Mouse (Mus musculus): ENCODE results near the gene Eml1. TPM values are rescaled to one million over a fixed set of nuclear protein-coding genes. Genes with fewer than 3 reads are reported as not detected.
A peak's percentile ranks its signal among the peaks of the same experiment; 100 is the strongest.

The Eml1 gene
- polyA plus RNA-seq, 1 experiment: 4.7 TPM

- Histone ChIP-seq H3K4me3 (replicated peaks; ENCODE audit: control insufficient read depth, low read depth, low read length) (no peak overlapping the region), H3K27ac (ENCODE audit: control insufficient read depth, insufficient read depth, low read depth, low read length, poor library complexity) (no peak overlapping the region), H3K4me1 (ENCODE audit: control insufficient read depth, insufficient read depth, low read length) (no peaks in the 10 kb centered on the region; the same call in 1 of the 2 replicates)
- TF ChIP-seq POLR2A (IDR thresholded peaks at IDR 0.05; ENCODE audit: borderline replicate concordance, control insufficient read depth, low read depth, low read length) (no peak), CTCF (IDR thresholded peaks at IDR 0.05; ENCODE audit: control insufficient read depth, insufficient read depth, low read length) (no peak)
- WGBS: 8% methylated on average over 5 of the region's 5 CpGs
Measured at GRCm38 (mm10) chr12:108478714-108479113, 108.0 kb downstream of the Eml1 start.

GRCm38 (mm10) chr12:108480704-108481365, 110.1 kb downstream of the Eml1 start:
- Histone ChIP-seq H3K27ac (ENCODE audit: control insufficient read depth, insufficient read depth, low read depth, low read length, poor library complexity) (no peak overlapping the region), H3K4me3 (replicated peaks; ENCODE audit: control insufficient read depth, low read depth, low read length) (no peak overlapping the region), H3K4me1 (ENCODE audit: control insufficient read depth, insufficient read depth, low read length) (no peaks in the 10 kb centered on the region; the same call in 1 of the 2 replicates)
- 49% methylated on average over 9 of the region's 9 CpGs for WGBS
- TF ChIP-seq POLR2A (IDR thresholded peaks at IDR 0.05; ENCODE audit: borderline replicate concordance, control insufficient read depth, low read depth, low read length): no peak
- TF ChIP-seq CTCF (IDR thresholded peaks at IDR 0.05; ENCODE audit: control insufficient read depth, insufficient read depth, low read length): no peak

- WGBS: 54% methylated on average over 5 of the region's 5 CpGs
- H3K4me3 ChIP-seq (replicated peaks; ENCODE audit: control insufficient read depth, low read depth, low read length): no peak overlapping the region
- TF ChIP-seq POLR2A (IDR thresholded peaks at IDR 0.05; ENCODE audit: borderline replicate concordance, control insufficient read depth, low read depth, low read length) (no peak), CTCF (IDR thresholded peaks at IDR 0.05; ENCODE audit: control insufficient read depth, insufficient read depth, low read length) (no peak)
- no peaks in the 10 kb centered on the region for H3K4me1 ChIP-seq (ENCODE audit: control insufficient read depth, insufficient read depth, low read length)
- no peak overlapping the region for H3K27ac ChIP-seq (ENCODE audit: control insufficient read depth, insufficient read depth, low read depth, low read length, poor library complexity)
Measured at GRCm38 (mm10) chr12:108489076-108489475, 118.3 kb downstream of the Eml1 start.

- Histone ChIP-seq H3K4me3 (replicated peaks; ENCODE audit: control insufficient read depth, low read depth, low read length) (no peak overlapping the region), H3K27ac (ENCODE audit: control insufficient read depth, insufficient read depth, low read depth, low read length, poor library complexity) (no peak overlapping the region), H3K4me1 (ENCODE audit: control insufficient read depth, insufficient read depth, low read length) (peaks cover 1% of the 10 kb centered on the region; the same call in 1 of the 2 replicates)
- 52% methylated on average over 2 of the region's 2 CpGs for WGBS
- TF ChIP-seq POLR2A (IDR thresholded peaks at IDR 0.05; ENCODE audit: borderline replicate concordance, control insufficient read depth, low read depth, low read length) (no peak), CTCF (IDR thresholded peaks at IDR 0.05; ENCODE audit: control insufficient read depth, insufficient read depth, low read length) (no peak)
Measured at GRCm38 (mm10) chr12:108489741-108490140, 119.0 kb downstream of the Eml1 start.

GRCm38 (mm10) chr12:108490336-108490735, 119.6 kb downstream of the Eml1 start:
- 73% methylated on average over 6 of the region's 6 CpGs for WGBS
- H3K4me3 ChIP-seq (replicated peaks; ENCODE audit: control insufficient read depth, low read depth, low read length): no peak overlapping the region

GRCm38 (mm10) chr12:108490954-108491353, 120.2 kb downstream of the Eml1 start:
- no peak overlapping the region for H3K4me3 ChIP-seq (replicated peaks; ENCODE audit: control insufficient read depth, low read depth, low read length)
- WGBS: 53% methylated on average over 7 of the region's 7 CpGs
- TF ChIP-seq POLR2A (IDR thresholded peaks at IDR 0.05; ENCODE audit: borderline replicate concordance, control insufficient read depth, low read depth, low read length) (no peak), CTCF (IDR thresholded peaks at IDR 0.05; ENCODE audit: control insufficient read depth, insufficient read depth, low read length) (no peak)
- H3K27ac ChIP-seq (ENCODE audit: control insufficient read depth, insufficient read depth, low read depth, low read length, poor library complexity): no peak overlapping the region
- peaks cover 1% of the 10 kb centered on the region; the same call in 1 of the 2 replicates for H3K4me1 ChIP-seq (ENCODE audit: control insufficient read depth, insufficient read depth, low read length)

More at GRCm38 (mm10) chr12:108490336-108490735, 119.6 kb downstream of the Eml1 start:
- no peak overlapping the region for H3K27ac ChIP-seq (ENCODE audit: control insufficient read depth, insufficient read depth, low read depth, low read length, poor library complexity)
- peaks cover 1% of the 10 kb centered on the region; the same call in 1 of the 2 replicates for H3K4me1 ChIP-seq (ENCODE audit: control insufficient read depth, insufficient read depth, low read length)
- TF ChIP-seq CTCF (IDR thresholded peaks at IDR 0.05; ENCODE audit: control insufficient read depth, insufficient read depth, low read length): no peak
- TF ChIP-seq POLR2A (IDR thresholded peaks at IDR 0.05; ENCODE audit: borderline replicate concordance, control insufficient read depth, low read depth, low read length): no peak

- no peak overlapping the region for H3K4me3 ChIP-seq (replicated peaks; ENCODE audit: control insufficient read depth, low read depth, low read length)
- 26% methylated on average over 4 of the region's 4 CpGs for WGBS
- peaks cover 1% of the 10 kb centered on the region; the same call in 1 of the 2 replicates for H3K4me1 ChIP-seq (ENCODE audit: control insufficient read depth, insufficient read depth, low read length)
- H3K27ac ChIP-seq (ENCODE audit: control insufficient read depth, insufficient read depth, low read depth, low read length, poor library complexity): no peak overlapping the region
- TF ChIP-seq CTCF (IDR thresholded peaks at IDR 0.05; ENCODE audit: control insufficient read depth, insufficient read depth, low read length): 0 out of 2 replicates have a peak, but pooled peaks have one; percentile 1
- TF ChIP-seq POLR2A (IDR thresholded peaks at IDR 0.05; ENCODE audit: borderline replicate concordance, control insufficient read depth, low read depth, low read length): no peak
Measured at GRCm38 (mm10) chr12:108494011-108494541, 123.3 kb downstream of the Eml1 start.

- WGBS: 75% methylated on average over 8 of the region's 8 CpGs
- Histone ChIP-seq H3K4me1 (ENCODE audit: control insufficient read depth, insufficient read depth, low read length) (peaks cover 1% of the 10 kb centered on the region; the same call in 1 of the 2 replicates), H3K27ac (ENCODE audit: control insufficient read depth, insufficient read depth, low read depth, low read length, poor library complexity) (no peak overlapping the region), H3K4me3 (replicated peaks; ENCODE audit: control insufficient read depth, low read depth, low read length) (no peak overlapping the region)
- TF ChIP-seq POLR2A (IDR thresholded peaks at IDR 0.05; ENCODE audit: borderline replicate concordance, control insufficient read depth, low read depth, low read length): no peak
- TF ChIP-seq CTCF (IDR thresholded peaks at IDR 0.05; ENCODE audit: control insufficient read depth, insufficient read depth, low read length): no peak
Measured at GRCm38 (mm10) chr12:108495455-108496235, 124.9 kb downstream of the Eml1 start.

All from bone marrow, adult 2 months (tissue).